Mouse (Mus musculus) thymus, postnatal 10 days (tissue): Measurements from ENCODE around the gene Ttll2.
"Not testable (repeated sequence)": the region's sequence is repeated elsewhere in the genome, so short reads cannot be mapped to it uniquely, and the experiment has no call there.

Experiments used
- DNase-seq, 2 experiments: peaks; one replicate each; pipeline ENCODE4 v3.0.0; 2021; ENCODE audit warnings: low spot score in 2 of 2

Gene Ttll2

GRCm38 (mm10) chr17:7360749-7361465 is 8.4 kb upstream of the Ttll2 start:
- not testable (repeated sequence) for DNase-seq

- not testable (repeated sequence) for DNase-seq
Measured at GRCm38 (mm10) chr17:7359806-7360205, 7.3 kb upstream of the Ttll2 start.

- not testable (repeated sequence) for DNase-seq
Measured at GRCm38 (mm10) chr17:7348765-7349164, 3.7 kb downstream of the Ttll2 start.

GRCm38 (mm10) chr17:7337381-7337780 is 15.1 kb downstream of the Ttll2 start:
- DNase-seq = not testable (repeated sequence)

- not testable (repeated sequence) for DNase-seq
Measured at GRCm38 (mm10) chr17:7332745-7333144, 19.8 kb downstream of the Ttll2 start.

GRCm38 (mm10) chr17:7326415-7326814 is 26.1 kb downstream of the Ttll2 start:
- not testable (repeated sequence) for DNase-seq

GRCm38 (mm10) chr17:7324346-7324745 is 28.1 kb downstream of the Ttll2 start, which contains the start of gene Tcp10a:
TSS of gene Tcp10a (plus strand) at chr17:7324646.
- DNase-seq = not testable (repeated sequence)

- not testable (repeated sequence) for DNase-seq
Measured at GRCm38 (mm10) chr17:7319789-7320188, 32.7 kb downstream of the Ttll2 start.

GRCm38 (mm10) chr17:7315693-7316382 is 36.7 kb downstream of the Ttll2 start:
- DNase-seq = not testable (repeated sequence)

- not testable (repeated sequence) for DNase-seq
Measured at GRCm38 (mm10) chr17:7306278-7307196, 46.0 kb downstream of the Ttll2 start.
